Mouse (Mus musculus) c-Kit-negative CD71-positive TER-119-positive erythroid progenitor cells, embryonic 14.5 days (primary cell): ENCODE results near the gene Cstf3.

Experiments
- DNase-seq: peaks from one replicate; pipeline ENCODE4 v3.0.0-alpha.2; 2013; ENCODE audit warnings: low read depth, low spot score

Cstf3 gene

DNA sequence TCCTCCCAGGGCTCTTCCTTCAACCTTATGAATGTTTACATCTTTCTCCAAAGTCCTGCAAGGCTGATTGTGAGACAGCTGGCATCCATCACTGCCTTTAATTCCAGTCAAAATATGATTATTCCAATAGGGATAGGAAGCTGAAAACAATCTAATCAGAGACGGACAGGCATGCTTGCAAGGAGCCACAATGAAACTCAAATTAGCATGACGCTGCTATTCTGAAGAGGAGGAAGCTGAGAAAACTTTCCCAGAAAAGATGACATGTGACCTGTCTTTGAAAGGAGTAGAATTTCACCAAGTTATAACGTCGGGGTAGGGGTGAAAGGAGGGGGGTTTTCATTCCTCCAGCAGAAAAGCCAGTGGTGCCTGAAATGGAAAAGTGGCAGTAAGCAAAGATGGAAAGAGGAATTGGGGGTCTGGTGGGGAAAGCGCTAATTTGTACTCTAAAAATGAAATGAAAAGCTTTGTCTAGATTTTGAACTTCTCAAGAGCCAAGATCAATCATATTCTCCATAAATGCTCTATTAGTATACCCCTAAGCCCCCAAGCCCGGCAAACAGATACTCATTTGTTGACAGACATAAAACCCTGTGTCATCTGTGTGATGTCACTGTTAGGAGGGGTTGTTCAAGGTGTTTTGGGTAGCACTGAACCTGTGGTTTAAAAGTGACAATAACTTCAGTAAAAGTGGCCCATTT lies 120.5 kb downstream of the Cstf3 start:
- DNase-seq: no peak

- DNase-seq: no peak
These were observed 121.5 kb downstream of the Cstf3 start, which contains the start of gene Tcp11l1 for GRCm38 (mm10) chr2:104711585-104712485. Gene Tcp11l1 (minus strand): TSS chr2:104712169.

GRCm38 (mm10) chr2:104712486-104712809 lies 122.1 kb downstream of the Cstf3 start:
- no peak for DNase-seq

GRCm38 (mm10) chr2:104714254-104714691 lies 124.0 kb downstream of the Cstf3 start:
- DNase-seq: no peak
